In genomic region chr4:135240329-135240728, GRCm38 (mm10) we compare ENCODE assay signal across 10 mouse cellular contexts. TPM values are rescaled to one million over a fixed set of nuclear protein-coding genes. Genes with fewer than 3 reads are reported as not detected.
DNase-seq lines count a peak whose midpoint lies in the region; ATAC-seq and TF ChIP-seq lines count a peak whose summit lies in the region.
"Had no signal": no experiment of that assay in that cellular context is flagged by ENCODE, and none has a peak within 500 bp of the region (broad histone marks: within the 10 kb centered on the region; RNA-seq: fewer than 3 reads in every experiment).

No protein-coding gene starts in this region.

- no peak for DNase-seq in kidney, postnatal 0 days (ENCODE audit: low spot score)
- no peak for DNase-seq in left cerebral cortex, postnatal 25 days (ENCODE audit: low spot score in 2 of 2)
- no peak for DNase-seq in retina, embryonic 14.5 days (ENCODE audit: low spot score)
- DNase-seq: cerebellum, adult 9-11 months; kidney, adult 18-20 months; thymus, postnatal 36 days had no signal

- no peak overlapping the region for H3K4me2 ChIP-seq in kidney, postnatal 0 days (ENCODE audit: low read length)
- H3K4me2 ChIP-seq in kidney, embryonic 14.5 days (replicated peaks; ENCODE audit: low read depth, low read length) = no peak overlapping the region
- no peak overlapping the region for H3K4me2 ChIP-seq in liver, embryonic 16.5 days (ENCODE audit: low read depth, low read length)

- intact Hi-C loops in left cerebral cortex, postnatal 25 days (cut with DNase I) = no loop called here

- H3K9ac ChIP-seq in kidney, postnatal 0 days (ENCODE audit: low read depth, low read length) = no peak overlapping the region
- H3K9ac ChIP-seq in kidney, embryonic 14.5 days (ENCODE audit: low read depth, low read length) = no peak overlapping the region
- no peak overlapping the region for H3K9ac ChIP-seq in liver, embryonic 16.5 days (ENCODE audit: low read depth, low read length)

- WGBS in kidney, postnatal 0 days = 65% methylated on average over 3 of the region's 3 CpGs
- WGBS in kidney, embryonic 14.5 days = 72% methylated on average over 3 of the region's 3 CpGs
- 61% methylated on average over 3 of the region's 3 CpGs for WGBS in liver, embryonic 16.5 days (ENCODE audit: insufficient replicate concordance)

- peaks cover 6% of the 10 kb centered on the region; the same call in 1 of the 2 replicates for H3K36me3 ChIP-seq in kidney, postnatal 0 days (ENCODE audit: insufficient read depth, low read length)
- peaks cover 19% of the 10 kb centered on the region for H3K36me3 ChIP-seq in kidney, embryonic 14.5 days (ENCODE audit: control insufficient read depth, insufficient read depth, low read length)
- H3K36me3 ChIP-seq in liver, embryonic 16.5 days (ENCODE audit: control insufficient read depth, insufficient read depth) = peaks cover 10% of the 10 kb centered on the region

- peaks cover 27% of the 10 kb centered on the region for H3K4me1 ChIP-seq in kidney, postnatal 0 days (replicated peaks; ENCODE audit: insufficient read depth, low read length)
- H3K4me1 ChIP-seq in kidney, embryonic 14.5 days (ENCODE audit: control insufficient read depth, insufficient read depth, low read length) = peaks cover 36% of the 10 kb centered on the region
- peaks cover 33% of the 10 kb centered on the region for H3K4me1 ChIP-seq in brown adipose tissue, adult 24 weeks (ENCODE audit: control insufficient read depth, insufficient read depth, insufficient read length, low read length)
- H3K4me1 ChIP-seq in liver, embryonic 16.5 days (ENCODE audit: control insufficient read depth, low read depth, low read length) = peaks cover 70% of the 10 kb centered on the region

- no peak overlapping the region for H3K4me3 ChIP-seq in kidney, postnatal 0 days (replicated peaks; ENCODE audit: low read depth, low read length)
- H3K4me3 ChIP-seq in kidney, embryonic 14.5 days (ENCODE audit: low read length) = no peak overlapping the region
- H3K4me3 ChIP-seq in brown adipose tissue, adult 24 weeks (ENCODE audit: insufficient read depth, low read depth, low read length) = no peak overlapping the region
- H3K4me3 ChIP-seq in liver, embryonic 16.5 days (ENCODE audit: low read depth, low read length) = no peak overlapping the region

- H3K27me3 ChIP-seq in kidney, postnatal 0 days (ENCODE audit: insufficient read depth, low read length) = no peaks in the 10 kb centered on the region
- H3K27me3 ChIP-seq in kidney, embryonic 14.5 days (ENCODE audit: control insufficient read depth, insufficient read depth, low read length) = no peaks in the 10 kb centered on the region
- H3K27me3 ChIP-seq in liver, embryonic 16.5 days (ENCODE audit: control insufficient read depth, insufficient read depth, low read depth, low read length) = no peaks in the 10 kb centered on the region

- ATAC-seq in kidney, postnatal 0 days (replicated peaks; ENCODE audit: low FRiP score, low read depth) = no peak
- ATAC-seq in kidney, embryonic 14.5 days (ENCODE audit: low FRiP score, low TSS enrichment) = no peak
- ATAC-seq in CD4-positive, CD25-positive, alpha-beta regulatory T cell, adult 4 months = peak; percentile 62
- no peak for ATAC-seq in liver, embryonic 16.5 days (ENCODE audit: low read depth)

- H3K9me3 ChIP-seq in kidney, postnatal 0 days (replicated peaks; ENCODE audit: low read length) = no peaks in the 10 kb centered on the region
- no peaks in the 10 kb centered on the region for H3K9me3 ChIP-seq in kidney, embryonic 14.5 days (ENCODE audit: control insufficient read depth, low read length)
- no peaks in the 10 kb centered on the region for H3K9me3 ChIP-seq in liver, embryonic 16.5 days (replicated peaks; ENCODE audit: control insufficient read depth, low read length)

- TF ChIP-seq CTCF in kidney, postnatal 0 days (IDR thresholded peaks at IDR 0.05; ENCODE audit: low read depth) = no peak

- peak overlapping the region; percentile 82 for H3K27ac ChIP-seq in kidney, postnatal 0 days
- no peak overlapping the region for H3K27ac ChIP-seq in kidney, embryonic 14.5 days (ENCODE audit: low read depth, low read length)
- H3K27ac ChIP-seq in brown adipose tissue, adult 24 weeks (replicated peaks; ENCODE audit: low read depth, low read length) = peak overlapping the region; percentile 52
- peak overlapping the region; percentile 24; the same call in 1 of the 2 replicates for H3K27ac ChIP-seq in liver, embryonic 16.5 days (ENCODE audit: low read length)

RNA-seq across cellular contexts. Expression of gene Clic4, which starts 32.3 kb away (rescaled TPM):
- 147 and 166 TPM in 2 replicates for polyA plus RNA-seq in kidney, postnatal 0 days (2015; fragmentation: Nextera tagmentation; extraction: Ambion mirVana)
- 68.5 and 132 TPM in 2 replicates for polyA plus RNA-seq in kidney, embryonic 14.5 days (2014; fragmentation: Nextera tagmentation; extraction: Ambion mirVana)
- polyA plus RNA-seq in CD4-positive, CD25-positive, alpha-beta regulatory T cell, adult 4 months (2017; shearing (Covaris generic)) = 1 to 10 TPM; 7.0 to 8.0 TPM
- 112 and 125 TPM in 2 replicates for polyA plus RNA-seq in brown adipose tissue, adult 24 weeks (2012; ENCODE audit: insufficient read depth, insufficient read length, missing spikeins)
- 109 and 110 TPM in 2 replicates for polyA plus RNA-seq in liver, embryonic 16.5 days (2015; fragmentation: Nextera tagmentation; extraction: Ambion mirVana)
- 10 to 100 TPM; 31.8 to 34.1 TPM for total RNA-seq in left cerebral cortex, postnatal 25 days (2021)
